Mouse (Mus musculus) MEL (cell line): ENCODE data around the gene Pfn1. TPM values are rescaled to one million over a fixed set of nuclear protein-coding genes. Genes with fewer than 3 reads are reported as not detected.
A peak's percentile ranks its signal among the peaks of the same experiment; 100 is the strongest.

Experiments used
- DNase-seq: peaks from one replicate; pipeline ENCODE4 v3.0.0; 2011; ENCODE audit warnings: low read depth, low spot score
- H3K27ac ChIP-seq: 2 replicates; pipeline ENCODE4 v1.5.1; 2012; ENCODE audit warnings: low read depth, mild to moderate bottlenecking, control low read depth, low read length, moderate library complexity; ENCODE audit not compliant: control insufficient read depth
- H3K27me3 ChIP-seq, 2 experiments: fragments of 150-350 bp in 1 of 2; sonication (generic) in 1 of 2; 2 replicates each; pipeline ENCODE4 v1.6.1; 2012; ENCODE audit warnings: low read length in 2 of 2, mild to moderate bottlenecking in 2 of 2, improper control_type of control experiment in 1 of 2, moderate library complexity in 1 of 2; ENCODE audit not compliant: insufficient read depth in 2 of 2, control insufficient read depth in 1 of 2
- H3K36me3 ChIP-seq, 2 experiments: 2 replicates each; pipeline ENCODE4 v1.6.1; 2012 to 2014; ENCODE audit warnings: low read length in 2 of 2, improper control_type of control experiment in 1 of 2, inconsistent platforms in 1 of 2, mild to moderate bottlenecking in 1 of 2; ENCODE audit not compliant: insufficient read depth in 2 of 2, control insufficient read depth in 1 of 2
- H3K4me1 ChIP-seq, 2 experiments: fragments of 150-350 bp in 1 of 2; sonication (generic) in 1 of 2; 2 replicates each; pipeline ENCODE4 v1.6.1; 2012; ENCODE audit warnings: low read length in 2 of 2, improper control_type of control experiment in 1 of 2, mild to moderate bottlenecking in 1 of 2; ENCODE audit not compliant: insufficient read depth in 2 of 2, control insufficient read depth in 1 of 2
- H3K4me3 ChIP-seq, 2 experiments: fragments of 150-350 bp in 1 of 2; sonication (generic) in 1 of 2; 2 replicates each; pipeline ENCODE4 v1.5.1; 2012; ENCODE audit warnings: low read depth in 2 of 2, low read length in 2 of 2, mild to moderate bottlenecking in 2 of 2, moderate library complexity in 2 of 2, control low read depth in 1 of 2, improper control_type of control experiment in 1 of 2; ENCODE audit not compliant: control insufficient read depth in 1 of 2, insufficient read depth in 1 of 2
- H3K79me2 ChIP-seq: 2 replicates; pipeline ENCODE4 v1.6.1; 2012; ENCODE audit warnings: mild to moderate bottlenecking, low read length, moderate library complexity; ENCODE audit not compliant: control insufficient read depth, poor library complexity, insufficient read depth
- H3K9ac ChIP-seq: 2 replicates; pipeline ENCODE4 v1.6.1; 2012; ENCODE audit warnings: low read depth, mild to moderate bottlenecking, control low read depth, low read length, moderate library complexity; ENCODE audit not compliant: control insufficient read depth, poor library complexity, severe bottlenecking
- H3K9me3 ChIP-seq: fragments of 150-350 bp; sonication (generic); replicated peaks from 2 replicates; pipeline ENCODE4 v1.6.1; 2012; ENCODE audit warnings: mild to moderate bottlenecking, low read length, improper control_type of control experiment, moderate library complexity; ENCODE audit not compliant: insufficient read depth
- BHLHE40 ChIP-seq: IDR thresholded peaks from 2 replicates; pipeline ENCODE4 v1.6.1; 2012; ENCODE audit warnings: low read depth, mild to moderate bottlenecking, inconsistent platforms, low read length, improper control_type of control experiment, borderline replicate concordance
- CHD1 ChIP-seq: IDR thresholded peaks from 2 replicates; pipeline ENCODE4 v1.6.1; 2012; ENCODE audit warnings: low read depth, mild to moderate bottlenecking, inconsistent platforms, low read length, improper control_type of control experiment
- CHD2 ChIP-seq: IDR thresholded peaks from 2 replicates; pipeline ENCODE4 v1.6.1; 2011; ENCODE audit warnings: low read length, improper control_type of control experiment
- CTCF ChIP-seq, 3 experiments: IDR thresholded peaks in 2 of 3; conservative IDR thresholded peaks in 1 of 3; 2 replicates each; pipeline ENCODE4 v1.5.1; 2011 to 2012; ENCODE audit warnings: low read length in 3 of 3, low read depth in 2 of 3, mild to moderate bottlenecking in 2 of 3, improper control_type of control experiment in 1 of 3, inconsistent platforms in 1 of 3, mixed read lengths in 1 of 3, moderate library complexity in 1 of 3; ENCODE audit not compliant: control insufficient read depth in 1 of 3, insufficient read depth in 1 of 3, poor library complexity in 1 of 3, severe bottlenecking in 1 of 3
- E2F4 ChIP-seq: IDR thresholded peaks from 2 replicates; pipeline ENCODE4 v1.6.1; 2011; ENCODE audit warnings: low read depth, low read length, improper control_type of control experiment, borderline replicate concordance
- ELF1 ChIP-seq: IDR thresholded peaks from 2 replicates; pipeline ENCODE4 v1.6.1; 2014; ENCODE audit warnings: low read depth, mild to moderate bottlenecking, inconsistent platforms, low read length, improper control_type of control experiment, moderate library complexity
- EP300 ChIP-seq, 2 experiments: IDR thresholded peaks; 2 replicates each; pipeline ENCODE4 v1.6.1; 2011; ENCODE audit warnings: improper control_type of control experiment in 2 of 2, low read length in 2 of 2, low read depth in 1 of 2, mild to moderate bottlenecking in 1 of 2
- ETS1 ChIP-seq: IDR thresholded peaks from 2 replicates; pipeline ENCODE4 v1.6.1; 2012; ENCODE audit warnings: low read depth, mild to moderate bottlenecking, inconsistent platforms, low read length, improper control_type of control experiment, moderate library complexity
- GABPA ChIP-seq: IDR thresholded peaks from 2 replicates; pipeline ENCODE4 v1.6.1; 2012; ENCODE audit warnings: low read depth, mild to moderate bottlenecking, inconsistent platforms, low read length, improper control_type of control experiment, moderate library complexity
- GATA1 ChIP-seq: IDR thresholded peaks from 2 replicates; pipeline ENCODE4 v1.6.1; 2011; ENCODE audit warnings: low read depth, low read length, improper control_type of control experiment
- HCFC1 ChIP-seq: IDR thresholded peaks from 2 replicates; pipeline ENCODE4 v1.6.1; 2012; ENCODE audit warnings: low read depth, mild to moderate bottlenecking, inconsistent platforms, low read length, improper control_type of control experiment, moderate library complexity
- JUND ChIP-seq: IDR thresholded peaks from 2 replicates; pipeline ENCODE4 v1.6.1; 2011; ENCODE audit warnings: low read depth, mild to moderate bottlenecking, improper control_type of control experiment, low read length
- KAT2A ChIP-seq: conservative IDR thresholded peaks from 2 replicates; pipeline ENCODE4 v1.6.1; 2012; ENCODE audit warnings: low read depth, low read length, improper control_type of control experiment, inconsistent platforms
- MAX ChIP-seq: IDR thresholded peaks from 2 replicates; pipeline ENCODE4 v1.6.1; 2011; ENCODE audit warnings: low read length, improper control_type of control experiment
- MAZ ChIP-seq: IDR thresholded peaks from 2 replicates; pipeline ENCODE4 v1.6.1; 2012; ENCODE audit warnings: low read depth, mild to moderate bottlenecking, inconsistent platforms, low read length, improper control_type of control experiment
- MEF2A ChIP-seq: IDR thresholded peaks from 2 replicates; pipeline ENCODE4 v1.6.1; 2014; ENCODE audit warnings: low read depth, mild to moderate bottlenecking, inconsistent platforms, low read length, improper control_type of control experiment; ENCODE audit not compliant: poor library complexity, insufficient replicate concordance, severe bottlenecking; ENCODE audit errors: extremely low read depth
- MXI1 ChIP-seq: IDR thresholded peaks from 2 replicates; pipeline ENCODE4 v1.6.1; 2011; ENCODE audit warnings: mild to moderate bottlenecking, low read depth, low read length, improper control_type of control experiment
- MYB ChIP-seq: IDR thresholded peaks from 2 replicates; pipeline ENCODE4 v1.6.1; 2011; ENCODE audit warnings: mild to moderate bottlenecking, low read depth, low read length, improper control_type of control experiment
- MYC ChIP-seq: IDR thresholded peaks from 2 replicates; pipeline ENCODE4 v1.6.1; 2011; ENCODE audit warnings: low read depth, mild to moderate bottlenecking, low read length, improper control_type of control experiment, moderate library complexity
- NELFE ChIP-seq: IDR thresholded peaks from 2 replicates; pipeline ENCODE4 v1.6.1; 2011; ENCODE audit warnings: low read depth, low read length, improper control_type of control experiment
- NRF1 ChIP-seq: IDR thresholded peaks from 2 replicates; pipeline ENCODE4 v1.6.1; 2014; ENCODE audit warnings: low read depth, mild to moderate bottlenecking, inconsistent platforms, low read length, improper control_type of control experiment, moderate library complexity; ENCODE audit not compliant: poor library complexity, insufficient read depth, severe bottlenecking
- POLR2A ChIP-seq, 2 experiments: IDR thresholded peaks; 2 replicates each; pipeline ENCODE4 v1.6.1; 2011 to 2012; ENCODE audit warnings: low read length in 2 of 2, mild to moderate bottlenecking in 2 of 2, control low read depth in 1 of 2, improper control_type of control experiment in 1 of 2, low read depth in 1 of 2, moderate library complexity in 1 of 2; ENCODE audit not compliant: control insufficient read depth in 1 of 2, insufficient read depth in 1 of 2, poor library complexity in 1 of 2
- POLR2AphosphoS2 ChIP-seq: IDR thresholded peaks from 2 replicates; pipeline ENCODE4 v1.6.1; 2011; ENCODE audit warnings: low read length, improper control_type of control experiment
- POLR2AphosphoS5 ChIP-seq: IDR thresholded peaks from 2 replicates; pipeline ENCODE4 v1.6.1; 2012; ENCODE audit warnings: low read depth, borderline replicate concordance, mild to moderate bottlenecking, inconsistent platforms, low read length, moderate library complexity, mixed read lengths
- RAD21 ChIP-seq: IDR thresholded peaks from 2 replicates; pipeline ENCODE4 v1.6.1; 2011; ENCODE audit warnings: mild to moderate bottlenecking, low read depth, low read length, improper control_type of control experiment
- RCOR1 ChIP-seq: IDR thresholded peaks from 2 replicates; pipeline ENCODE4 v1.6.1; 2012; ENCODE audit warnings: low read depth, mild to moderate bottlenecking, inconsistent platforms, low read length, improper control_type of control experiment
- SIN3A ChIP-seq: IDR thresholded peaks from 2 replicates; pipeline ENCODE4 v1.6.1; 2012; ENCODE audit warnings: low read length, improper control_type of control experiment, inconsistent platforms
- SMC3 ChIP-seq: IDR thresholded peaks from 2 replicates; pipeline ENCODE4 v1.6.1; 2011; ENCODE audit warnings: low read depth, low read length, improper control_type of control experiment
- TAL1 ChIP-seq: IDR thresholded peaks from 2 replicates; pipeline ENCODE4 v1.6.1; 2012; ENCODE audit warnings: mild to moderate bottlenecking, inconsistent platforms, low read length, moderate library complexity, mixed read lengths
- TBP ChIP-seq: IDR thresholded peaks from 2 replicates; pipeline ENCODE4 v1.8.0; 2011; ENCODE audit warnings: low read depth, low read length, improper control_type of control experiment
- TCF12 ChIP-seq: IDR thresholded peaks from 2 replicates; pipeline ENCODE4 v1.6.1; 2014; ENCODE audit warnings: low read depth, mild to moderate bottlenecking, inconsistent platforms, low read length, improper control_type of control experiment, moderate library complexity
- UBTF ChIP-seq: IDR thresholded peaks from 2 replicates; pipeline ENCODE4 v1.6.1; 2012; ENCODE audit warnings: low read depth, mild to moderate bottlenecking, inconsistent platforms, low read length, improper control_type of control experiment, moderate library complexity, borderline replicate concordance; ENCODE audit not compliant: insufficient read depth
- USF1 ChIP-seq: IDR thresholded peaks from 2 replicates; pipeline ENCODE4 v1.6.1; 2014; ENCODE audit warnings: low read depth, mild to moderate bottlenecking, inconsistent platforms, low read length, improper control_type of control experiment, moderate library complexity
- USF2 ChIP-seq, 2 experiments: IDR thresholded peaks; 2 replicates each; pipeline ENCODE4 v1.6.1; 2011 to 2012; ENCODE audit warnings: improper control_type of control experiment in 2 of 2, low read length in 2 of 2, borderline replicate concordance in 1 of 2, inconsistent platforms in 1 of 2, low read depth in 1 of 2, mild to moderate bottlenecking in 1 of 2; ENCODE audit not compliant: insufficient read depth in 1 of 2
- ZC3H11A ChIP-seq: IDR thresholded peaks from 2 replicates; pipeline ENCODE4 v1.6.1; 2012; ENCODE audit warnings: low read depth, mild to moderate bottlenecking, inconsistent platforms, low read length, improper control_type of control experiment
- ZKSCAN1 ChIP-seq: IDR thresholded peaks from 2 replicates; pipeline ENCODE4 v1.6.1; 2012; ENCODE audit warnings: low read depth, mild to moderate bottlenecking, inconsistent platforms, low read length, improper control_type of control experiment, moderate library complexity
- ZMIZ1 ChIP-seq: IDR thresholded peaks from 2 replicates; pipeline ENCODE4 v1.6.1; 2012; ENCODE audit warnings: low read depth, mild to moderate bottlenecking, inconsistent platforms, low read length, improper control_type of control experiment, moderate library complexity
- ZNF384 ChIP-seq: IDR thresholded peaks from 2 replicates; pipeline ENCODE4 v1.6.1; 2012; ENCODE audit warnings: low read depth, mild to moderate bottlenecking, inconsistent platforms, low read length, improper control_type of control experiment
- polyA plus RNA-seq, 2 experiments: library from polyadenylated mRNA; stranded (reverse) in 1 of 2; unstranded in 1 of 2; fragments of >175 nt in 1 of 2; fragments of >200 nt in 1 of 2; gene quantifications; 2 replicates each; pipeline versions ENCODE4 v1.2.1 to v1.2.4; 2012; ENCODE audit warnings: low replicate concordance in 2 of 2, low read depth in 1 of 2; ENCODE audit not compliant: insufficient read length in 2 of 2, insufficient read depth in 1 of 2, missing spikeins in 1 of 2
- total RNA-seq: library from RNA; depleted of rRNA; stranded (reverse); fragments of 300-350 nt; gene quantifications from 2 replicates; pipeline ENCODE4 v1.2.3, GENCODE M21; 2012

The Pfn1 gene
- total and polyA plus RNA-seq, 3 experiments, result 1,332 to 5,980 (median 2,392) TPM

GRCm38 (mm10) chr11:70605024-70605566 lies 49.3 kb downstream of the Pfn1 start:
- DNase-seq, result peak; percentile 75
- Histone ChIP-seq H3K27ac (no peak overlapping the region), H3K9me3 (no peaks in the 10 kb centered on the region), H3K9ac (no peak overlapping the region), H3K36me3 (peaks cover 0 to 5% of the 10 kb centered on the region in 2 experiments; a peak in 2 of 4 replicates), H3K4me3 (no peak overlapping the region), H3K79me2 (no peaks in the 10 kb centered on the region), H3K27me3 (no peaks in the 10 kb centered on the region), H3K4me1 (no peaks in the 10 kb centered on the region)
- no peak for TF ChIP-seq ETS1
- no peak for TF ChIP-seq BHLHE40
- TF ChIP-seq CTCF (IDR thresholded peaks at IDR 0.05 in 2 of 3, conservative IDR thresholded peaks at IDR 0.05 in 1 of 3; ENCODE audit: control insufficient read depth in 1 of 3, insufficient read depth in 1 of 3, low read depth in 2 of 3, low read length in 3 of 3, poor library complexity in 1 of 3, severe bottlenecking in 1 of 3), result peak; percentile 90 to 93 (median 93)
- no peak for TF ChIP-seq MAZ
- TF ChIP-seq E2F4, result no peak
- TF ChIP-seq CHD2, result no peak
- no peak for TF ChIP-seq RCOR1
- TF ChIP-seq MAX, result no peak
- TF ChIP-seq SIN3A, result no peak
- no peak for TF ChIP-seq TAL1
- TF ChIP-seq NELFE, result no peak
- no peak for TF ChIP-seq ZKSCAN1
- no peak for TF ChIP-seq USF2 (IDR thresholded peaks at IDR 0.05; ENCODE audit: borderline replicate concordance in 1 of 2, insufficient read depth in 1 of 2, low read depth in 1 of 2, low read length in 2 of 2)
- no peak for TF ChIP-seq GATA1
- no peak for TF ChIP-seq GABPA
- TF ChIP-seq MYC, result no peak
- TF ChIP-seq POLR2AphosphoS2, result no peak
- TF ChIP-seq JUND, result no peak
- TF ChIP-seq ELF1, result no peak
- no peak for TF ChIP-seq TCF12
- TF ChIP-seq MEF2A, result no peak
- no peak for TF ChIP-seq ZMIZ1
- TF ChIP-seq EP300 (IDR thresholded peaks at IDR 0.05; ENCODE audit: low read depth in 1 of 2, low read length in 2 of 2), result no peak
- TF ChIP-seq MYB, result no peak
- peak; percentile 93 for TF ChIP-seq SMC3
- TF ChIP-seq ZNF384, result peak; percentile 49; the same call in 1 of the 2 replicates
- TF ChIP-seq KAT2A, result no peak
- no peak for TF ChIP-seq CHD1
- peak; percentile 94 for TF ChIP-seq RAD21
- TF ChIP-seq ZC3H11A, result peak; percentile 87
- no peak for TF ChIP-seq TBP
- no peak for TF ChIP-seq HCFC1
- no peak for TF ChIP-seq POLR2A (IDR thresholded peaks at IDR 0.05; ENCODE audit: control insufficient read depth in 1 of 2, insufficient read depth in 1 of 2, low read depth in 1 of 2, low read length in 2 of 2, poor library complexity in 1 of 2)
- no peak for TF ChIP-seq MXI1
- TF ChIP-seq NRF1, result no peak
- no peak for TF ChIP-seq USF1
- no peak for TF ChIP-seq UBTF
- TF ChIP-seq POLR2AphosphoS5, result no peak
